Mouse (Mus musculus) heart, postnatal 14 days (tissue): ENCODE measurements around the gene Hs6st3. TPM values are rescaled to one million over a fixed set of nuclear protein-coding genes. Genes with fewer than 3 reads are reported as not detected.

Source experiments
- DNase-seq, 2 experiments: peaks; one replicate each; pipeline ENCODE4 v3.0.0; 2021 to 2022
- intact Hi-C: fragments of 180-260 bp; cut with DNase I; formaldehyde crosslinking; loops from one replicate; pipeline ENCODE4 v1.15.1; 2025
- total RNA-seq, 2 experiments: library from RNA; stranded (reverse); gene quantifications; 2 replicates each; pipeline ENCODE4 v1.2.3; 2021

Gene Hs6st3
- total RNA-seq, 2 experiments from 2014 or later = not detected

DNA sequence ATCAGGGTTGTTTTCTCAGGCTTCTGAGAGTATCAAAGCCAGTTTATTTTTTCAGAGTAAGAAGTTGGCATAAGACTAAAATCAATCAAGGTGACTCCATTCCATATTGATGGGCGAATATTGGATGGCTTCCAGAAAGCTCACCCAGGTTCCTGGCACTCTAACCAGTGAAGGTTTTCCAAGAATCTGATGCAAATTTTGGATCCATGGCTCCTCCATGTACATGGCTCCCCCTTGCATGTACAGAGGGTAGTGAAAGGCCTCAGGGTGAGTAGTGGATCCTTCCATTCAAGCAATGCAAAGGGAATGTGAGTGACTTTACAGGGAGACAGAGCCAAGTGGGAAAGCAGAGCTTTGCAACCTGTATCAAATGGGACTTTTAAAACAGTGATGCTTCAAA lies 603.6 kb downstream of the Hs6st3 start:
- no peak for DNase-seq
- intact Hi-C loops = no loop called here

DNA sequence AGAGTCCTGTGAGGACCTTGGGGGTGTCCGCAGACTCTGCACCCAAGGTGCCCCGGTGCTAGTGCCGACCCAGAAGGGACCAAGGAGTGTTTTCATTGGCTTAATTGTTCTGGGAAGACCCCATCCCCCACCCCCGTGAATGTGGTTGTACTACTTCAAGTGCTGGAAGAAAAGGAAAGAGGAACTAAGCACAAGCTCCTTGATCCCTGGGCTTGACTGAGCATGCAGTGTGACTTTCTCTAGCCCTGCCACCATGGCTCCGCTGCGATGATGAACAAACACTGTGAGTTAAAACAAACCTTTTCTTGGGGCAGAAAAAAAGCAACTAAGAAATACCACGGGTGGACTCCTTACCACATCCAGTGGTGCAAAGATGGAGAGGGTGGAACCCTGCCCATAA lies 623.2 kb downstream of the Hs6st3 start:
- no peak for DNase-seq
- intact Hi-C loops = no loop called here

DNA sequence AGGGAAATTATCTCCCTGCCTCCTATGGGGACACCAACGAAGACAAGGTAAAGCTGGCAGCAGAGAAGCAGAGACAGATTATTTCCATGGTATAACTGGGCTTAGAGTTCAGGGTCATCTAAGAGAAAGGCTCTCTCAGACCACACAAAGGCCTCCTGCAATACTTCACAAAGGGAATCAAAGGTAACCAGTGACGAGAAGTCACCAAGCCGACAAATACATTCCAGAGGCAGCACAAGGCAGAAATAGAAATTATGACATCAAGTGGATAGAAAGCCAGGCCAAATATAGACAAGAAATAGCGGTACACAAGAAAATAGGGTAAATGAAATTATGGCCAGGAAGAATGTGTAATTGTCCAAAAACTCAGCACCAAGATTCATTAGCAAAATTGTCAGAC lies 633.9 kb downstream of the Hs6st3 start:
- DNase-seq = no peak
- intact Hi-C loops = no loop called here

DNA sequence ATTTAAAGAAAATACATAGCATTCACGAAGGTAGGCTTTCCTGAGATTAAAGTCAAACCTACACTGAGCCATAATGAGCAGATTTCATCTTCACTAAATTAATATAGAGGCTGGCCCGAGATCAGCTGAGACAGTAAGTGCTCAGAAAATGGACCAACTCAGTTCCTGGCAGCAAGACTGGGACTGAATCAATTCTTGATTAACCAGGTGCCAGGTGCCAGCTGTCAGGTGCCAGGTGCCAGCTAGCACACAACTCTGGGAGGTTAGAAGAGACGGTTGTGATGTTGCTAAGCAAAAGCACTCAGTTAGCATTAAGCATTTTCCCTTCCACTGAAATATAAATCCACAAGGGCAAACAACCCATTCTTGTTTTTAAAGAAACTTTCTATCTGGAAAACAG lies 638.1 kb downstream of the Hs6st3 start:
- DNase-seq = no peak
- intact Hi-C loops = no loop called here

DNA sequence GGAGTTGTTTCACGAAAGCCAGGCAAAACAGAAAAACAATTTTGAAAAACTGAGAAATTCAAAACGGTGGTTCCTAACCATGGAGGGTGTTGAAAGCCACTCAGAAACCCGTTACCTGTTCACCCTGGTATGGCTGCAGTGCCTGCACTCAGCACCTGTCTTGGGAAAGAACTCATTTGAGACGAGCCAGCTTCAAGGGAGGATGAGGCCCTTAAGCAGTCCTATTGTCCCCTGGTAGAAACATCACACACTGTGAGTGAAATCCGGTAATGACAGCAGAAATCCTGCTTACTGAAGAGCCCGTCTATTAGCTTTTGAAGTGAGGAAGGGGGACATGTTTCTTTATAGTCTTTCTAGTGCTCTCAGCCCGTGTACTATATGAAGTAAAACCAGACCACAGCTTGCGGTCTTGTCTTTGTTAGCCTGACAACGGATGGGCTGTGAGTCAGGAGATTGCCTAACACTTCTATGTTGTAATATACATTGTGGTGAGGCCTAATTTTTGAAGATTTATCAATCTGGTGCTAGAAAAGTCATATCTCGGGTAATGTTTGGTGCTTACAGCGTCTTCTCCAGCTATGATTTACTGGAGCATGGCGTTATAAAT lies 641.9 kb downstream of the Hs6st3 start:
- DNase-seq = no peak
- intact Hi-C loops = no loop called here

DNA sequence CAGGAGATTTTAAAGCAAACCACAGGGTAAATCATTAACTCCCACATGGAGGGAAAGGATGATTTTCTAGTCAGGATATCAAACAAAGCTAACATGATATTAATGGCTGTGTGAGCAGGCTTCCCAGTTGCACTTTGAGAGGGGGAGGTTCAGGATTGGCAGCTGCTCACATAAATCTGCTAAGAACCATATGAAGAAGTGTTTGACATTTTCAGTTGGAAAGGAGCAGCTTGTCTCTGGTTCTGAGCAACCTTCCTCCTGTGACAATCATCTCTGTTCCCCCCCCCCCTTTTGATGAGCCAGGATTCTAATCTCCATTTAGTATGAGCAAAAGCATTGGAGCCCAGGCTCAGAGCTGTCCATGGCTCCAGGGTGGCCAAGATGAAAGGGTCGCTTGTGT lies 643.0 kb downstream of the Hs6st3 start:
- intact Hi-C loops = no loop called here
- no peak for DNase-seq

DNA sequence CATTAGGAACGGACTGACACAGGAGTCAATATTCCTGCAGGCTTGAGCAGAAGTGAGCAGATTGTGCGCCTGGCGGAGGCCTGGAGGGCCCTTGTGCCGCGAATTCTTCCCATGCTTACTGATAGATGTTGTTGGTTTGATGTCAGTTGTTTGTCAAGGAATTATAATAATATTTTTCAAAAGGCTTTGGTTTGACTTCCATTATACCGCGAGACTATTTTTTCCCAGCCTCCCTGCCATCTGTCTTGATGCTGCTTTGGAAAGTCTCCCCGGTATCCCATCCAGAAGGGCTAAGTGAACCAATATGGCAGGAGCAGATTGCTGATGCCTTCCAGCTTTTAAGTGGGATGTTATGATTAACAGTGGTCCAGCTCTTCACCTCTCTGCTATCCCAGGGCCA lies 651.3 kb downstream of the Hs6st3 start:
- intact Hi-C loops = no loop called here

DNA sequence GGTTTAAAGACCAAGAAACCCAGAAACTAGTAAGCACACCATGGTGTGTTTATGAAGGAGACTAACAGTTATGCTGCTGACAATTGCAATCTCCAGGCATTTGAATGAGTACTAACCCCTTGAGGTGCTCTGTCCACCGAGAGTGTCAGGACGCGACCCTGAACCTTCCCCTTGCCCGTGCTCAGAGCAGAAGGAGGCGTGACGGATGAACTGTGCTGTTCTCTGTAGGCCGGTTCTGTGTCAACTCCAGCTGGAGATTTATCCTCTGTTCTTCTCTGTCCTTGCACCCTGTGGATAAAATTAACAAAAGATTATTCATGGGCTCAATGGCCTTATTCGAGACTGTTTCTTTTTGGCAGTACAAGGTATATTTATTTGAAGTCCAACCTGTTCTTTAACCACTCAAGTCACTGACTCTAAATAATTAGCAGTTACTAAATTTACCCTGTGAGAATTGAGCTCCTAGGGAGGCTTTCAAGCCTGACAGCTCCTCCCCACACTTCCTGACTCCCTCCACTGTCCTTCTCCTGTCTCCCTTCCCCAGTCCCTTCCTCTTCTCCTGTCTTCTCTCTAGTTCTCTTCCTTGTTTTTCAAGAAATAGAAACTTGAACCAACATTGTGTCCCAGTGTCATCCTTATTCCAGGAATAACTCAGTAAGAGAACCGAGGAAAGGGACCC lies 659.2 kb downstream of the Hs6st3 start:
- intact Hi-C loops = no loop called here
- no peak for DNase-seq

More for the DNA sequence above, 651.3 kb downstream of the Hs6st3 start:
- no peak for DNase-seq

DNA sequence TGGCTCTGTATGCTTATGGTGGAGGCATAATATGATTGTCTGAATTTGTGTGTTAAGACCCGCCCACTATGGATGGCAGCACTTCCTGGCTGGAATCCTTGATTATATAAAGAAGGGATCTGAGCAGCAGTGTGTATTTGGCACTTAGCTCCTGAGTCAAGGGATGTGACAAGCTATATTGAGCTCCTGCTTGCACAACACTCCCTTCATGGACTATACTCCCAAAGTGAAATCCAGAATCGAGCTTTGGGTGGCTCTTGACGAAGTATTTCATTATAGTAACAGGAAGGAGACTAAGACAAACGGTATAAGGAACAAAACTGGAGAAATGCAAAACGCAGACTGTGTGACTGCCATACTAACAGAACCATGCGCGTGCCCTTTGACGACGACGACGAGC lies 660.4 kb downstream of the Hs6st3 start:
- DNase-seq = no peak
- intact Hi-C loops = no loop called here

DNA sequence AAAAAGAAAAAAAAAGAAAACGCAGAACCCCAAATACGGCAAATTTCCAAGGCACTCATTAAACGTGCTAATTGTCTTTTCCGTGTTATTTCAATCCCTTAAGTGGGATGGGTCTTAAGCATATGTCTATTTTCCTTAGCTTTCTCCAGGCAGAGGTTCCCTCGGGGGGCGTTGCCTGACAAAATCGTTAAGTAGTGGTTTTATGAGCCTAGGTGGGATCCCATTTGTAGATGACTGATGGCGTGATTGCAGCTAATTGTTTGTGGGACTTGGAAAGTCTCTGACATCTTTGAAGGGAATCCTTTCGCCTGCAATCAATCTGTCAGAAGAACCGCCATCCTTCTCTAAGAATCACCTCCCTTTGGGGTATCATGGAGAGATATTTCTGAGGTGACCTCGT lies 662.7 kb downstream of the Hs6st3 start:
- intact Hi-C loops = no loop called here
- no peak for DNase-seq

DNA sequence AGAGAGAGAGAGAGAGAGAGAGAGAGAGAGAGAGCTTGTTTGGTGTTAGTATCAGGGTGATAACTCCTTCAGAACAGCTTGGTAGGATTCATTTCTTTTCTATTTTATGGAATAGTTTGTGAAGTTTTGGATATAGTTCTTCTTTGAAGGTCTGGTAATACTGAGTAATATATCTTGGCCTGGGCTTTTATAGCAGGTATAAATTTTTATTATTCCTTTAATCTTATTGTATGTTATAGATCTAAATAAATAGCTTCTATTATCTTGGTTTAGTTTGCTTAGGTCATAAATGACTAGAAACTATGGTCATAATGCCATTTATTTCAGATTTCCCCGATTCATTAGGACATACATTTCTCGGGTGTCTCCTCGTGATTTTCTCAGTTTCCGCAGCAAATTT lies 675.8 kb downstream of the Hs6st3 start:
- no peak for DNase-seq
- intact Hi-C loops = no loop called here

DNA sequence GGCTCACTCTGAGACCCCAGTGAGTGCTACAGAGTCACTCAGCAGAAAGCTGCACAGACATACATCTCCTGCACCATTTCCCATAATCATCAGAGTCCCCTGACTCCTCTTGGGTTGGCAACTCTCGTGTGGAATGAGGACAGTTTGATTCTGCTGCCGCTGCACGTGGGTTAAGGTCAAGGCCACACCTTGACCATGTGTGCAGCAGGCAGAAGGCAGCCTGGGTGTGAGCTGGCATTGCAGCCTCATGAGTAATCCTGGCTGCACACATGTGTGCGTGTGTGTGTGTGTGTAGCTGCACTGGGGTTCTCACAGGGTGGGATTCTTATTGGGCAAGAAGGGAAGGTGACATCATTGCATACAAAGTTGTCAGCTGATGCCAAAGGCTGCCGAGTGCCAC lies 677.5 kb downstream of the Hs6st3 start:
- intact Hi-C loops = no loop called here
- DNase-seq = no peak

DNA sequence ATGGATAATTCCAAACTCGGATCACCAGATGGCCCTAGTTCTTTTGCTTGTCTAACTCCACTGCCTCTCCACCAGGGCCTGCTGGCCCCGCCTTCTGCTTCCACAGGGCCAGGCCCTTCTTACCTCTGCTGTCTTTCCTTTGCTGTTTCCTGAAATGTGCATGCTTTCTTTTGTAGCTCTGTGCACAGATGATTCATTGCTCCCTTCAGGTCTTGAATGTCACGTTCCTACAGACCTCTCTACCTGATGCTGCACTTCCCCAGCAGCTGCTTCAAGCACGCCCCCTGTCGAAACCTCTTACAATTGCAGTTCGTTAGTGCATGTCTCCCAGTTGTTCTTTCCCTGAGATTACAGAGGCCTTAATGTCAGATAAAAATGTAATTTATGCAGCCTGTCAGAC lies 682.4 kb downstream of the Hs6st3 start:
- no peak for DNase-seq
- intact Hi-C loops = no loop called here

DNA sequence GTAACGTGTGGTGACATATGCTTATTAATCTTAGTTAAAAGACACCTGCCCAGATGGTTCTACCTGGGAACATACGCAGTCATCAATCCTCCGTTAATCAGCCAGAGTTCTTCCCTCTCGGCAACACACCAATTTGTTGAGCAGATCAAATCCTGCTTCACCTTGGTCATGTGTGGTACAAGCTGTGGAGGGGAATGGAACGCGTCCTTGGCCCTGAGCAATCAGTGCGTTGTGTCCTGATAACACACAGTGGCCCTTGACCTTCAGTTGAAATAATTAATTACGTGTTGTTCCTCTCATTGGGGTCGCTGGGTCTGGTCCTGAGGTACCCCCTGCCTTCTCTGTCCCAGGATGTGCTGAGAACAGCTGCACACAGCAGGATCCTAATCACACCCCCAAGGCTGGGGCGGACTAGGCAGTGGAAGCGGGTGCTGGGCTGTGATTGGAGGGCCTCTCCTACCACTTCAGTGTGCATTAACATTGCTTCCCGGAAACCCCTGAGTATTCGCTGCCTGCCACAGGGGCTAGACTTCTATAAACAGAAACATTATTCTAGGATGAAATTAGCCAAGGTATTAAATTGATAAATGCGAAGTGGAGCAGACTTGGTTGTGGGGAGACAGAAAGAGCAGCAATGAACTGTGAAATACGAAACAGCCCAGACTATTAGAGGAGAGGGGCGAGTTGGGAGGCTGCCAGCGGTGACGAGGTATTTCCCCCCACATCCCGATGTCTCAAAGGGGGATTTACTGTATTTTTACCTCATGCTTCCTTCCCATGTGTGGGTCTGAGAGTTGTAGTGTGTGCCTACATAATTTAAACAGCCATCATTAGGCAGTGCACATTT lies 693.2 kb downstream of the Hs6st3 start:
- intact Hi-C loops = no loop called here
- DNase-seq = no peak

DNA sequence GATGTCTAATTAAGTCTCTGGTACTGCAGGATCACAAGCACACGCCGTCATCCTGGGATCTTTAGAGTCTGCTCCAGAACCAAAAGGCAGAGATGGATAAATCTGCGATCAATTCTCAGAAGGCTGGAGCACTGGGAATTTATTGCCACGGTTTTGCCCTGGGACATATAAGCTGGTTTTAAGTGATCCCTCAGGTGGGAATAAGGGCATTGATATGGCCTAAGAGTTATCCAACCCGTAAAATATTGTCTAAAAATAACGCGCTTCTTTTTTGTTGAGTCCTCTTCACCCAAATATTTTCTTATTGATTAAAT lies 693.8 kb downstream of the Hs6st3 start:
- no peak for DNase-seq
- intact Hi-C loops = no loop called here

DNA sequence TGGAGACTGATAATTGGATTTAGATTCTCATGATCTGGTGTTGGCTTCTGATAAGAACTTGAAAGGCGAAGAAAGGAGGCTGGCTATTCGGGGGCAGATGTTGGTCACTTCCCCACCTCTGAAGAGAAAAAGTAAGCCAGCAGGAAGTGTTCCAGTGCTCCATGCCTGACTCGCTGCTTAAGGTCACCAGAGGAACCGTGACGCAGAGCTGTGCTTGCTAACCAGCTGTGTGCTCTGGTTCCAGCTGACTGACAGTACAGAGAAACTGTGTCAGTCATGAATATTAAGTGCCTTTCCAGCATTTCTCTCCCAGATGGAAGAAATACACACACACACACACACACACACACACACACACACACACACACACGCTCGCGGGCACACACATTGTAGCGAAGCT lies 694.8 kb downstream of the Hs6st3 start:
- no peak for DNase-seq
- intact Hi-C loops = no loop called here

DNA sequence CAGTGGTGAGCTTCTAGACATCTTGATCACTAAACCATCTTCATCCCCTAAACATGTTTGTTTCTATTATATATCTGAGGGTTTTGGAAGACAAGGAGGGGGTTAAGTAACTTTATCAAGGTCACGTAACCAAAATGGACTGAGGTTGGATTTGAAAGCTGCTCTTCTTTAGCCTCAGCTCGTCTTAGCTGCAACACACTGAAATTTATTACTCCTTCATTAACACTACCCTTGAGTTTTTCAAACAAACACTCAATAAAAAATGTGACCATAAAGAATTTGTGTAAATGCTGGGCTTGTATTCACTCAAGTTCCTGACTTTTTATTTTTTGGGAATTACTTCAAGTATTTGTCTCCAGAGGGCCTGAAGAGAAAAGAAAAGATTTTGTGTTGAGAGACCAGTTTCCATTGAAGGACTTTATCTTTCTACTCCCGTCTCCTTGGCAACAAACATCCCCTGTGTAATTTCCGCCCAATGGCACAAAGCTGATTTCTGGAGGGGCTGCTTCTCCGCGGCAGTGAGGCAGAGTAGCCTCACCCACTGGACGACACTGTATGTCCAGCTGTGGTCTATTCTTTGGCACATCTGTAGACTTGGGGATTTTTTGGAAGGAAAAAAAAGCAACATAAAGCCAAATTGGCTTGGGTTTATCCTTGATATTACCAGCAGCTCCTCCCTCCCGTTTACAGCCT lies 696.0 kb downstream of the Hs6st3 start:
- peak in 1 of 2 experiments; percentile 22 for DNase-seq
- intact Hi-C loops = no loop called here

DNA sequence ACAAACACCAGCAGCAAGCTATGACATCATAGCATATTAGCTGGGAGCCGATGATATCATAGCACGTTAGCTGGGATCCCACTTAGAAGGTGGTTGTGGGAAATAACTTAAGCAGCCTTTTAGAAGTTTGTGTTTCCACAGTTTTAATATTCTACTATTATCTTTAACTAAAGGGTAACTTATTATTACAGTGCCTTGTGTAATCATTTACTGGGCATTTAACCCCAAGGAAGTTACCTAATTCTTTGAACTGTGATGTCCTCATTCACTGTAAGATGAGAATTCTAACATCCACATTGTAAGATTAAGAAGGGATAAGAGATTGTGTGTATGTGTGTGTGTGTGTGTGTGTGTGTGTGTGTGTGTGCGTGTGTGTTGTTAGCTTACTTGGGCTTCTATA lies 697.9 kb downstream of the Hs6st3 start:
- intact Hi-C loops = no loop called here
- no peak for DNase-seq

DNA sequence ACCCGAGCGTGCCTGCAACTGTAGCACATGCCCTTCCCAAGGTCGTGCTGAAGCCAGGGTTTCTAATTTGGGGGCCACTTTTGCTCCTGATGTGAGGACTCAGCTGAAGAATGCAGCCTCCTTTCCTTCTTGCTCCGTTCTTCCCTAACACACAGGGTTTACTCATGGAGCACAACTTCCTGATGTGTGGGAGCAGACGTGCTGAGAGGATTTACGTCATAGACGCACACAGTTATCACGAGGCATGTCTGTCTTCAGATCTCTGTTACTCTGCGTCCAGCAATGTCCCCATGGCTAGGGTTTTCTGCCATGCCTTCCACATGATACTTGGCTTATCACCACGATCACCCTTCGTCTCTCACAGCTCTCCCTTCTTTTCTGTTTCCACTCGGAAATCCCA lies 709.4 kb downstream of the Hs6st3 start:
- DNase-seq = no peak
- intact Hi-C loops = no loop called here

DNA sequence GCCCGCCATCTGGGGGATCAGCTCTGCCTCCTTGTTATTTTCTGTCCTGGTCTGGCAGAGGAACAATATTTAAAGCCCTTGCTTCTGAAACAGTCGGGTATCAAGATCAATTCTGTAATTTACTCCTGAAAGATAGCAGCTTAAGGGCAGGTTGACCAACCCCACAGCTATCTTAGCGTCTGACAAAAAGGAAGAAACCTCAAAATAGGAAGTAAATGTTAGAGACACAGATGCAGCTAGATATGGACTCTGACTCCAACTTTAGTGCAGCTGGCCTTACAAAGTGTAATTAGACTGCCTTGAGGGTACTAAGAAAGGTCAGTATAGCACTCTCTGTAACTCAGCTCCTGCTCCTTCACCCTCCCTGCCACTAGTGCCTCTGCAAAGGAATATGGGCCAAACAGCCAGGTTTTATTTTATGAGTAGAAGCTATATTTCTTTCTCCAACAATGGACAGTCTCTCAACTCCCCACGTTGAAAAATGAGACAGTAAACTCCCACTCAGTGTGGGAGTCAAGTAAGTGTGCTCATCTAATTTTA lies 710.7 kb downstream of the Hs6st3 start:
- intact Hi-C loops = no loop called here

DNA sequence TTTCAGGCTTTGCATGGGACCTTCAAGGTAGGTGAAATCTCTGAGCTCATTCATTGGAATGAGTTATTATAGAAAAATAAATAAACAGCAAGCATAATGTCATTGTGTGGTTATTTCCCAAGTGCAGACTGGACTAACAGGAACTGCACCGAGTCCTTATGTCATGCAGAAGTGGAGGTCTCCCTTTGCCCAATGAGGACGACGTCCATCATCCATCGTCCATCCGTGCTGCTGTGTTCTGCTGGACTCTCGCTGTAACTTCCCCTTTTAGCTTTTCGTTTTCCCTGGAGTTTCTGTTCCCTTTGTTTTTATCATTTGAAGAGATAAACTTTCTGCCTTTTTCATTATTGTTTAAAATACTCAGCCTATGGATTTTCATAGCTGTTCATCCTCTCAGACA lies 711.2 kb downstream of the Hs6st3 start:
- DNase-seq = no peak
- intact Hi-C loops = no loop called here

More for the DNA sequence above, 710.7 kb downstream of the Hs6st3 start:
- no peak for DNase-seq
